Mouse (Mus musculus) left cerebral cortex, postnatal 25 days (tissue): ENCODE measurements around the gene Ddx58. TPM values are rescaled to one million over a fixed set of nuclear protein-coding genes. Genes with fewer than 3 reads are reported as not detected.

Source experiments
- DNase-seq, 2 experiments: peaks; one replicate each; pipeline ENCODE4 v3.0.0; 2022; ENCODE audit warnings: low spot score in 2 of 2, mixed read lengths in 1 of 2
- intact Hi-C: fragments of 180-260 bp; cut with DNase I; formaldehyde crosslinking; loops from one replicate; pipeline ENCODE4 v1.15.1; 2025
- total RNA-seq, 2 experiments: library from RNA; stranded (reverse); gene quantifications; 2 replicates each; pipeline ENCODE4 v1.2.3; 2021

Gene Ddx58
- total RNA-seq, 2 experiments from 2014 or later: 2.6 to 4.5 TPM

DNA sequence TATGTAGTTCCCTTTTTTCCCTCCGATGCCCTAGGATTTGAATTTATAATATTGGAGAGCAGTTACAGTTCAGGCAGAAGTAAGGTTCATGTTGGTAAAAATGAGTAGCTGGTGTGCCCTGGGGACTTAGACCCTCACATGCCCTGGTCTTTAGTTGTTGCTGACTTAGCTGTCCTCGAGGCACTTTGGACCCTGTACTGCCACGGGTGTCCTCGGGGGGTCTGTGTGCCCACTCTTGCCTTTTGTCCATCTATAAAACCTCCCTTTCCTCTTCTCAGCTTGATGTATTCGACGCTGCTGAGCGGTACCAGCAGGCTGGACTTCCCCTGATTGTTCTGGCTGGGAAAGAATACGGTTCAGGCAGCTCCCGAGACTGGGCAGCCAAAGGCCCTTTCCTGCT lies 46.2 kb downstream of the Ddx58 start:
- intact Hi-C loops: no loop called here
- no peak for DNase-seq

DNA sequence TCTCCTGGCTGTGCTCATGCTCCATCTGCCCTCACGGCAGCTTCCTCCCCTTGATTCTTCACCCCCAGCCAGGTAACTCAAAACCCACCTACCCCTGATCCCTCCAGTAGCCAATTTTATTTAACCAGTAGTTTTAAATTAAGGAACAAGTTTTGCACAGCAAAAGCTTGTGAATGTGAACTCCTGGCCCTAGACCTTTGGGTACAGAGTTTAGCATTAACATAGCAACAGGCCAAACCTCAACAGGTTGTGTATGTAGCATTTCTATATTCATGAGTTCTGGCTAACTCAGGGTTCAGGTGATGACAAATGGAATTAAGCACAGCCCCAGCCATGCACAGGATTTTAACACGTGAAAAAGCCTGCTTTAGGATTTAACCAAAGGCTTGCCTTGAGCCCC lies 47.4 kb downstream of the Ddx58 start:
- intact Hi-C loops: no loop called here

DNA sequence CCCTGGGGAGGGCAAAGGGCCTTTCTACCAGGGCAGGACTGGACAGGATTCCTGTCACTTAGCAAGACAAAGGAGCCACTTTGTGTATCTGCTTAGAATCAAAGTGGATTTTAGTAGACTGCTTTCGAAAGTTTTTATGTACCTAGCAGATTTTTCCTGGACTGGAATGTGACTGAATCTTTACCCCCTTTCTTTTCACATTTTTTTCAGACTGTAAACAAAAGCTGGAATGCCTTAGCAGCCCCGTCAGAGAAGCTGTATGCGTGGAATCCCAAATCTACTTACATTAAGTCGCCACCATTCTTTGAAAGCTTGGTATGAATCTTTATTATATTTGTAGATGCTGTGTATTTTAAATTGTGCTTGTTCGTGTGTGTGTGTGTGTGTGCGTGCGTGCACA lies 51.7 kb downstream of the Ddx58 start:
- intact Hi-C loops: loop anchor here (10.0 kb wide), 1 partner anchor 497 kb away; no protein-coding TSS in a partner anchor
- DNase-seq: no peak

More for the DNA sequence above, 47.4 kb downstream of the Ddx58 start:
- DNase-seq: no peak

DNA sequence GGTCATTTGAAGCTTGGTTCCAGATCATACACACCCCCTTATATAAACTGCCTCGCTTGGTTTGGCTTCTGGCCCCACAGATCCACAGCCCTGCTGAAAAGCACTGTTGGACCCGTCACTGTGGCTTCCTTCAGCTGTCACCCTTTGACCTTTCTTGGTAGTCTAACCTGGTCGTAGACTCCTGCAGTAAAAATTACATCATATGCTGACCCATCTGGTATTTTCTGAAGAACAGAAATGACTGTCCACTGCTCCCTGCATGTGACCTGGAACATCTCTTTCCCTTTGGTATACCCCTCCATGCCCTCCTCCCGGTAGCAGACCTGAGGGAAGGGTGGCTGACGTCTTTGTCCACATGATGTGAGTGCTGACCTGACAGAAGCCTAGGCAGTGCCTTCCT lies 55.2 kb downstream of the Ddx58 start:
- intact Hi-C loops: loop anchor here (5.0 to 10.0 kb wide), 2 partner anchors 103 to 500 kb away; no protein-coding TSS in a partner anchor
- no peak for DNase-seq

DNA sequence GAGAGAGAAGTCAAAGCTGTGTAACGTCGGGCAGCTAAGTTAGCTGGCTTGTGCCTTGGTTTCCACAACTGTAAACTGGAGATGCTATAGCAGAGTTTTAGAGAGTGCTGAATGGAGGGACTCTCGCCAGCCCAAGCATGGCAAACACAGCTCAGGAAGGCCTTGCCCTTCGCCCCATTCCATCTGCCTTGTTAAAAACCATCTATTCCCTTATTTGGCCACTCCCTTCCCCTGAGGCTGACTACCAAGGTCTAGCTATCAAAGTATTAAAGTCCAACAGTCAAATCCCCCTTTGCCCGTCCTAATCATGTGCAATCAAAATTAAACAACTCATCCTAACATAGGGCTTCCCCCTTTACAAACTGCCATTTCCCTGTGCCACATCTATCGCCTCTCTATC lies 55.8 kb downstream of the Ddx58 start:
- DNase-seq: no peak
- intact Hi-C loops: loop anchor here (5.0 to 10.0 kb wide), 2 partner anchors 104 to 501 kb away; no protein-coding TSS in a partner anchor

DNA sequence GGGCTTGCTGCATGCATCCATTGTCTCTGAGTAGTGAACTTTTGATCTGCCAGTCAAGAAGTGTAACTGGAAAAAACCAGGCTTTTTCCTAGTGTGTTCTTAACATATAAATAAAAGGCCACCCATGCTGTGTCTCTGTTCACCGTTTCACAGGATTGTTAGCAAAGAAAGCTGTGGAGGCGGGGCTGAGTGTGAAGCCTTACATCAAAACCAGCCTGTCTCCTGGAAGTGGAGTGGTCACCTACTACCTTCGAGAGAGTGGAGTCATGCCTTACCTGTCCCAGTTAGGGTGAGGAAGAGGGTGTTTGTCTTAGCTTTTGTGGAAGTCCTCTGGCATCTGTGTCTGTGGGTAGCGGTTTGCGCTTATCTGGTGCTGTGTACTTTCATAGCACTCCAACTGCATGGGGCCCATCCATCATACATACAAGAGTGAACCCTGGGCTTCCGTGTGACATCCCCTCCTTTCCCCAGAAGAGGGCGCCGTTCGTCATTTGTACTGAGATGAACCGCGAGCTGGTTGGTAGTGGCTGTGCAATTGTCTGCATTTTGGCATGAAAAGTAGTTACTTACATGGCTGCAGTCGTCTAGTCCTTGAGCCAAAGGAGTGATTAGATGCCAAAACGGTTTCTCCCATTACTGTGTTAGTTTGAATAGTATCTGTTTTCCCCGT lies 56.8 kb downstream of the Ddx58 start:
- DNase-seq: peak; percentile 55 to 65
- intact Hi-C loops: loop anchor here (5.0 to 10.0 kb wide), 2 partner anchors 105 to 502 kb away; no protein-coding TSS in a partner anchor

DNA sequence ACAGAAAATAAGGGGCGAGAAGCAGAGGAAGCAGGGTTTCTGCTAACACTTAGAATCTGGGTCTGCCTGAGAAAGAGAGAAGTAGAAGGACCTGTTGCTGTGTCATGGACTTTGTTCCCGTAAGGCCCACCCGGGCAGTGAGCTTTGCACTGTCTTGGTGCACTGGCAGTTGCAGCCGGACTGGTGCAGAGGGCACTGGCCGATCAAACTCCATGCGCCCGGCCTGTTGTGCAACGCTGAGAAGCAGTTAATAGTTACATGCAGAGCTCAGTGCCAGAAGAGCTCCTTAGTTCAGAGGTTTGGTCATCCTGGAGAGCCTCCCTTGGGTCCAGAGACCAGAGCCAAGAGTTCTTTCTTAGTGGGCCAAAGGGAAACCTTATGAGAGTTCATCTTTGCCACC lies 57.9 kb downstream of the Ddx58 start:
- no peak for DNase-seq
- intact Hi-C loops: loop anchor here (5.0 to 10.0 kb wide), 2 partner anchors 106 to 503 kb away; no protein-coding TSS in a partner anchor

DNA sequence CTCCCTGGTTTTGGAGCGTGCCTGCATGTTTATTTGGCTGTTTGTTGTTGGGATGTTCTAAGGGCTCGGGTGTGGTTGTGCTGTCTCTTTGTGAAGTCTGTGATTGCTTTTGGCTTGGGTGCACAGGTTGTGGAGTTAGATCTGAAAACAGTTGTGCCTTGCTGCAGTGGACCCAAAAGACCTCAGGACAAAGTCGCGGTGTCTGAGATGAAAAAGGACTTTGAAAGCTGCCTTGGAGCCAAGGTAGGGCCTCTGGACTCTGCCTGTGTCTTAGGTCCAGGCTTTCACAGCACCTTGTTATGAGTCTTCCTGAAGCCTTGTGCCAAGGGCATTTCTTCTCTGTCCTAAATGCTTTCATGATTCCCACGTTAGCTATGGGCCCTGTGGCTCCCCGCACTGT lies 59.6 kb downstream of the Ddx58 start:
- intact Hi-C loops: loop anchor here (5.0 to 10.0 kb wide), 2 partner anchors 107 to 505 kb away; no protein-coding TSS in a partner anchor
- no peak for DNase-seq

DNA sequence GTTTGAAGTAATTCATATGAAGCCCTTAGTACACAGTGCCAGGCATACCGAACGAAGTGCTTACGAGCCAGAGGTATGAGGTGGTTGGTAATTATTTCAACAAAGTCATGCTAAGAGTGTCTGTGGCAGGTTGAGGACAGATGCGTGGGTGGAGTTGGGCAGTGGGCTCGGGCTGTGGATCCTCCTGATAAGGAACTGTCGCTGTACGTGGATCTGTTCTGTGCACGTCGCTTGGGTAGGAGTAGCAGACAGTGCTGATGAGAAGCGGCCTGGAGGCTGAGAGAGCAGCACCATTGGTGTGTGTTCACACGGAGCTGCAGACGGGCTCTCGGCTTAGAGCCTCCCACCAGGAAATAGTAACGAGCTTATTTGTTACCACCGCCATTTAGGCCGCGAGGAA lies 61.0 kb downstream of the Ddx58 start:
- intact Hi-C loops: no loop called here
- no peak for DNase-seq

DNA sequence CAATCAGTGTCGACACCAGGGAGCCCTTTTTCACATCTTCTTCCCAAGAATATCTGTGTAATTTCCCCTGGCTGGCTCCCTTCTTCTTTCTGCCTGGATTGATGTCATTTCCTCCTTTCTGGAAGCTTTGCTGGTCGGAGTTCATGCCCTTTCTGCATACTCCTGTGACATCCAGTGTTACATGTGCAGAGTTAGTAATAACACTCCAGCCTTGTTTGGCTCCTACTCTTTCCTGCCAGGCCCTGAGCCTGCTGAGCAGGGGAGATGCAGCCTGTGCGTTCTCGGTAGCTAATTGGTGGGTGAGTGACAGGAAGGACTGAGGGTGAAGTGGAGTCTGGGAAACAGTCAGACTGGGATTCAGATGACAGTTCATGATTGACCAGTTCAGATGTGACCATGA lies 65.3 kb downstream of the Ddx58 start:
- intact Hi-C loops: no loop called here
- DNase-seq: no peak

DNA sequence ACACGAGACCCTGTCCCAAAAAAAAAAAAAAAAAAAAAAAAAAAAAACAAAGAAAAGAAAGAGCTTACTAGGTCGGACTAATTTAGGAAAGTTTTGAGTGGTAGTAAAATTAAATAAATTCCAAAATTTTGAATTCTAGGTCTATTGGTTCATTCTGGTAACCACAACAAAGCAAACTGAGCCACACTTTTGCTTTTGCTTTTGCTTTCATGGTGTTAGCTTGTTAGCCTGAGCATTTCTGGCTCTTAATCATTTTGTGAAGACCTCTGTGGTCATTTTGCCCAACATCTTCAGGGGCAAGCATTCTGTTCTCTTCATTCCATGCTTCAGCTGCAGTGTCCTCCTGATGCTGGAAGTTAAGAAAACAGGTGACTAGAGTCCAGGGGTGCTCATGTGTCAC lies 67.3 kb downstream of the Ddx58 start:
- no peak for DNase-seq
- intact Hi-C loops: no loop called here

DNA sequence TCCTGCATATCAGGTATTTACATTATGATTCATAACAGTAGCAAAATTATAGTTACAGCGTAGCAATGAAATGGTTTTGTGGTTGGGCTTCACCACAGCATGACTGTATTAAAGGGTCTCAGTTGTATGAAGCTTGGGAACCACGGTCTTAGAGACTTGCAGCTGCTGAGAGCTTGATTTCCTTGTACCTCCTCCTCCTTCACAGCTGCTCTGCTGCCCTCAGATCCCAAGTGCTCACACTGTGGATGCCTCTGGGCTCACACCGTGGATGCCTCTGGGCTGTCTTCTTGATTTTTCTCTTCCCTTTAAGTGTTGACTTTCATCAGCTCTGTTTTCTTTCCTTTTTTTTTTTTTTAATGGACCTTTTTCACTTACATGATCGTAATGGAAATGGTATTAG lies 68.2 kb downstream of the Ddx58 start:
- no peak for DNase-seq
- intact Hi-C loops: no loop called here

DNA sequence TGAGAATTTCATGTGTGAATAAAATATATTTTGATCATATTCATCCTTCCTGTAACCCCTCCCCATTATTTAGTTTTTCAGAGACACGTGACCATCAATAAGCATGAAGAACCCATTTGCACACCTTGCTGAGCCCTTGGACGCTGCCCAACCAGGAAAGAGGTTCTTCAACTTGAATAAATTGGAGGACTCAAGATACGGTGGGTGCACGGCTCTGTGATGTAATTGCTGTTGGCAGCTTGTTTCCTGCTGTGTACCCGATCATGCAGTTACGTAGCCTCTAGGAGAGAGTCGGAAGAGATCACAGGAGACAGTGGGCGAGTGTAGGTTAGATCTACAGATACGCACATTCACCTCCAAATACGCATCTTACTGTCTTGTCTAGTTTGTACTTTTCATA lies 76.0 kb downstream of the Ddx58 start:
- intact Hi-C loops: no loop called here
- DNase-seq: no peak

DNA sequence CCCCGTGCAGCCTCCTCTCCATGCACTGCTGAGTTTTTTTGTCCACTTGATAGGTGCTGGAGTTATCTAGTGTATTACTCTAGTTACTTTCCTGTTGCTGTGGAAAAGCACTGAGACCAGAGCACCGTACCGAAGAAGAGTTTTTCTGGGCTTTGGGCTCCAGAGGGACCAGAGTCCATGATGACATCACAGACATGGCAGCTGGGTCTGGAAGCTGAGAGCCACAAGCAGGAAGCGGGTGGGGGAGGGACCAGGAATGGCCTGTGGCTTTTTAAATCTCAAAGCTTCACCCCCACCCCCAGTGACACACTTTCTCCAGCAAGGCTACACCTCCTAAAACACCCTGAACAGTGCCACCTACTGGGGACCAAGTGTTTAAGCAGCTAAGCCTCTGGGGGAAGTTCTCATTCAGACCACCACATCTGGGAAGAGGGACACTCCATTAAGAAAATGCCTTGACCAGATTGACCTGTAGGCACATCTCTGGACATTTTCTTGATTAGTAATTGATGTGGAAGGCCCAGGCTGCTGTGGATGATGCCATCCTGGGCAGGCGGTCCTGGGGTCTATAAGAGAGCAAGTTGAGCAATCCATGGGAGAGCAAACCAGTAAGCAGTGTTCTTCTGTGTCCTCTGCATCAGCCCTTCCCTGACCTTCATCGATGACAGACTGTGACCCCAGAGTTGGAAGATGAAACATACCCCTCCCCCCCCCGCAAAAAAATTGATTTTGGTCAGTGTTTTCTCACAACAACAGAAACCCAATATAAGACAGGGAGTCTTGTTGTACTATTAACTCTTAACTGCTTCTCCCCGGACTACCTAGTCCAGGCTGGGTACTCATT lies 78.8 kb downstream of the Ddx58 start:
- DNase-seq: no peak
- intact Hi-C loops: no loop called here

DNA sequence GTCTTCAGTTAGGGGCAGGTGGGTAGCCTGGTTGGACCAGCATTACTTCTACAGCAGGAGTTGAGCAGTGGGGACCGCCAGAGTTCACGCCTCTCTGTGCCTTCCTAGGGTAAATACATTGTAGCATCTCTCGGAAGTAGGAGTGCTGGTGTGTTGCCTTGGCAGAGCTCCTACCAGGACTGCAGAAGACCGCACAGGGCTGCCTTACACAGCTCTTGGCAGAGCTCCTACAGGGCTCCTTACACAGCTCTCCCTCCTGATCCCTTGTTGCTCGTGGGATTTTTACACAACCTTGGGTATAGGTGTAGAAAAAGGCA lies 81.4 kb downstream of the Ddx58 start:
- intact Hi-C loops: no loop called here
- peak in 1 of 2 experiments; percentile 16 for DNase-seq

DNA sequence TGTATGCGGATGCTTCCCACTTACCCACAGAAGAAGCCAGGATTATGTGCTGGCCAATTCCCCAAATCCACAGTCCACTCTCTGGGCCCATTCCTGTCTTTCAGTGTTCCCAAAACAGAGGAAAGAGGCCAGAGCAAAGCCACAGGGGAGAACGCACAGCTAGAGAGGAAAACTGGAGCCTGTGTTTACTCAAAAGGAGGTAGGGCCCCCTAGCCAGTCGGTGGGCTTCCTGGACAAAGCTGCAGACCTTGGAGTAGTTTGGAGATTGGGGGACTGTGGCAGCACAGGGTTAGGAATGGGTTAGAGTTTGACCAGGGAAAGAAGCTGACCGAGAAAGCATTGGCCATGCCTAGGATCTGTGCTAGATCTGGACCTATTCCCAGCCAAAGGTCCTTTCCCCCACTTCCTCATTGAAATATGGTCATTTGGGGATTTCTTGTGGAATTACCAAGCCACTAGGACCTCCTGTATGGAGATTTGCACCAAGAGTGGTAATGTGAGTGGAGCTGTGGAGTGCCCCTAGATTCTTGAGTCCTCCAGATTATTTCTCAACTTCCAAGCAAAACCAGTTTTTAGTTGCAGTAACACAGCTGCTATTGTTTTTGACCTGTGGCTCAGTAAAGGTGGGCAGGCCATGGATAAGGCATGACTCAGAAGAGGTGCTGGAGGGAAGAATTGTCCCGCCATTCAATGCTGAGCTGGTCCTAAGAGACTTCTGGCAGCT lies 82.0 kb downstream of the Ddx58 start:
- no peak for DNase-seq
- intact Hi-C loops: no loop called here

DNA sequence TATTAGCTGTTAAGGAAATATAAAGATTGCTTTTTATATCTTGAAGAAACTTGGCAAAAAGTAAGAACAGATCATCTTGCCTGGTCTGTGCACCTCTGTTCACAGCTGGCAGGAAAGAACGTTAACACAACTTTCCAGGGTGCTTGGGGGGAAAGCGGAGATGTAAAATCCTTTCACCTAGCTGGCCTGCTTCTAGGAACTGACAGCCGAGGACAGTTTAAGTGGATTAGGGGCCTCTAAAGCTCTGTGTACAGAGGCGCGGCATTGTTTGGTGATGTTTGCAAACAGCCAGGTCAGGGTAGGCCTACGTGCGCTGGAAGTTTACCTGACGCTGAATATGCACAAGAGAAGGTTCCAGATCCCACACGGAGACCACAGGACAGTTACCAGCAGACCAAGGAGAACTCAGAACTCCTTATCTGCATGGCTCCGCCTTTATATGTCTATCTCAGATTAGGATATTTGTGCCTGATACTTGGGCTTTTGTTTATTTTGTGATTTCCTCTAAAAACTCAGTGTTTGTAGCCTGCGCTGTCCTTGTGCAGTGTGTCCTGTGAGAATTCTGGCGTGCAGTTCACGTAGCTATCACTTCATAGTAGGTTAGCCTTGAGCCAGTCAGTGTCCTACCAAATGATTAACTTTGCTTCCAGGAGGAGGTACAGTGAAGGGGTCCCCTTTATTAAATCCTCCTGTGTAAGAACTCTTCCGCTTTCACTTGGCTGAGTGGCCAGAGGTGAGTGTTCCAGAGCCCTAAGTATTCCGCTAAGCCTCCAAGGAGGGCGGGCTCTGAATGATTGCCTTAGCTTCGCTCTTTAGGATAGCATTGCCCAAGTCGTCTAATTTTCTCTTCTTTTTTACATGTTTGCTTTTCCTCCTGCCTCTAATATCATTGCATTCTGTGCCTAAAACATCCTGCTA lies 82.8 kb downstream of the Ddx58 start:
- DNase-seq: no peak
- intact Hi-C loops: no loop called here

DNA sequence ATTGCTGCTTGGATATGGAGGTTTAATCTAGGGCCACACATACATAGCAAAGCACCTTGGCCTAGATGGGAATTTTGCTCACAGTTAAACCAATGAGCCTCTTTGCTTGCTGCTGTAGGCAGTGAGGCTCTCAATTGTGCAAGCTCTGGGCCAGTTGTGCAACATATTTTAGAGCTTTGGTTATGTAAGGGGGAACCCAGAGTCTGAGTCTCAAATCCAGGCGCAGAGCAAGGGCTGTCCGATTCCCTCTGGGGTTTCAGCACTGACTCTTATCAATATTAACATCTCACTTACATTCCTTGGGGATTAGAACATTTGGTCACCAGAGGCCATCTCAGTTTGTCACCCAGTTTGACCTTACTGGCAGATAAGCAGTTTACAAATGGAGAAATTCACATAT lies 83.5 kb downstream of the Ddx58 start:
- no peak for DNase-seq
- intact Hi-C loops: no loop called here

DNA sequence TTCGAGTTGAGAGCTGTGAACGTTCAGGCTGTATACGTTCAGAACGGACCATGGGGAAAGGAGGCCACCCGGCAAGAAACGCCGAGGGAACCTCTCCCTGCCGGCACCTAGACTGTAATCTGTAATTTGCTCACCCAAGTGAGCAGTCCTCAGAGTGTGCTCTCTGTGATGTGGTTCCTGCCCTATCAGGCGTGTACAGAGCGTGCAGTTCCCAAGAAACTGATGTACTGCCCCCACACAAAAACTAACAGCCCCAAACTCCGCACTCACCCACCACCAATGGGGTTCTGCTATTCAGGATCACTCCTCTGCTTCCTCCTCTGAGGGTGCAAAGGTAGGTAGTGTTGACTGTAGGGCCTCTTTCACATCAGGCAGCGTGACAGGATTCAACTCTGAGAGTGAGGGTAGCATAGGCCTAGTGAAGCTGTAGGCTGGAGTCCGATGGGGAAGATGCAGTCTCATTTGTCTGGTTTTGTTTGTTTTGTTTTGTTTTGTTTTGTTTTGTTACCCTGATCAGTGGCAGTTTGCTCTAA lies 84.1 kb downstream of the Ddx58 start:
- intact Hi-C loops: no loop called here
- no peak for DNase-seq
